Mouse (Mus musculus): ENCODE data around the gene BC005624. TPM values are rescaled to one million over a fixed set of nuclear protein-coding genes. Genes with fewer than 3 reads are reported as not detected.

BC005624 gene
- polyA plus RNA-seq, 1 experiment from 2014 or later, result 93.2 TPM

- no peak for ATAC-seq (ENCODE audit: low FRiP score)
- no peak overlapping the region for H3K4me2 ChIP-seq
- H3K4me3 ChIP-seq (replicated peaks), result no peak overlapping the region
- H3K27me3 ChIP-seq (replicated peaks), result no peaks in the 10 kb centered on the region
- H3K9ac ChIP-seq (replicated peaks), result no peak overlapping the region
- 71% methylated on average over 5 of the region's 5 CpGs for WGBS
- no peak overlapping the region for H3K27ac ChIP-seq (replicated peaks)
- H3K36me3 ChIP-seq, result peaks cover 81% of the 10 kb centered on the region
- H3K4me1 ChIP-seq, result no peaks in the 10 kb centered on the region
- H3K9me3 ChIP-seq (replicated peaks), result no peaks in the 10 kb centered on the region
These were observed 24.4 kb upstream of the BC005624 start for GRCm38 (mm10) chr2:31006434-31006833.

- no peaks in the 10 kb centered on the region for H3K27me3 ChIP-seq (replicated peaks)
- WGBS, result 75% methylated on average over 2 of the region's 2 CpGs
- H3K4me3 ChIP-seq (replicated peaks), result no peak overlapping the region
- H3K27ac ChIP-seq (replicated peaks), result no peak overlapping the region
- H3K4me2 ChIP-seq, result no peak overlapping the region
- H3K36me3 ChIP-seq, result peaks cover 75% of the 10 kb centered on the region
- H3K9me3 ChIP-seq (replicated peaks), result no peaks in the 10 kb centered on the region
- H3K4me1 ChIP-seq, result no peaks in the 10 kb centered on the region
- ATAC-seq (ENCODE audit: low FRiP score), result no peak
- H3K9ac ChIP-seq (replicated peaks), result no peak overlapping the region
These were observed 23.5 kb upstream of the BC005624 start for GRCm38 (mm10) chr2:31005453-31005852.

- Histone ChIP-seq H3K9me3 (replicated peaks) (no peaks in the 10 kb centered on the region), H3K27ac (replicated peaks) (no peak overlapping the region), H3K27me3 (replicated peaks) (no peaks in the 10 kb centered on the region), H3K9ac (replicated peaks) (no peak overlapping the region), H3K4me1 (peaks cover 15% of the 10 kb centered on the region), H3K36me3 (peaks cover 63% of the 10 kb centered on the region), H3K4me3 (replicated peaks) (no peak overlapping the region), H3K4me2 (no peak overlapping the region)
- no peak for ATAC-seq (ENCODE audit: low FRiP score)
- WGBS, result 96% methylated on average over 10 of the region's 10 CpGs
These were observed 20.9 kb upstream of the BC005624 start for GRCm38 (mm10) chr2:31002857-31003256.

- Histone ChIP-seq H3K4me2 (no peak overlapping the region), H3K9ac (replicated peaks) (no peak overlapping the region), H3K36me3 (peaks cover 31% of the 10 kb centered on the region), H3K4me3 (replicated peaks) (no peak overlapping the region), H3K27ac (replicated peaks) (peak overlapping the region; percentile 41; the same call in 1 of the 2 replicates), H3K27me3 (replicated peaks) (no peaks in the 10 kb centered on the region), H3K9me3 (replicated peaks) (no peaks in the 10 kb centered on the region), H3K4me1 (peaks cover 15% of the 10 kb centered on the region)
- peak; percentile 38; the same call in 1 of the 2 replicates for ATAC-seq (ENCODE audit: low FRiP score)
- 41% methylated on average over 8 of the region's 8 CpGs for WGBS
These were observed 16.7 kb upstream of the BC005624 start for GRCm38 (mm10) chr2:30998443-30999260.

- Histone ChIP-seq H3K27ac (replicated peaks) (no peak overlapping the region), H3K4me2 (no peak overlapping the region), H3K36me3 (peaks cover 16% of the 10 kb centered on the region), H3K9me3 (replicated peaks) (no peaks in the 10 kb centered on the region), H3K9ac (replicated peaks) (no peak overlapping the region), H3K4me3 (replicated peaks) (no peak overlapping the region), H3K4me1 (peaks cover 15% of the 10 kb centered on the region), H3K27me3 (replicated peaks) (no peaks in the 10 kb centered on the region)
- 79% methylated on average over 11 of the region's 11 CpGs for WGBS
- ATAC-seq (ENCODE audit: low FRiP score), result no peak
These were observed 13.5 kb upstream of the BC005624 start for GRCm38 (mm10) chr2:30995432-30995996.

- Histone ChIP-seq H3K9ac (replicated peaks) (no peak overlapping the region), H3K4me3 (replicated peaks) (no peak overlapping the region), H3K9me3 (replicated peaks) (no peaks in the 10 kb centered on the region), H3K4me2 (no peak overlapping the region), H3K27ac (replicated peaks) (no peak overlapping the region), H3K4me1 (peaks cover 15% of the 10 kb centered on the region), H3K27me3 (replicated peaks) (no peaks in the 10 kb centered on the region), H3K36me3 (peaks cover 11% of the 10 kb centered on the region)
- no peak for ATAC-seq (ENCODE audit: low FRiP score)
- WGBS, result 88% methylated on average over 4 of the region's 4 CpGs
These were observed 12.9 kb upstream of the BC005624 start for GRCm38 (mm10) chr2:30994853-30995252.

GRCm38 (mm10) chr2:30990221-30990620, 8.2 kb upstream of the BC005624 start:
- WGBS, result 89% methylated on average over 9 of the region's 9 CpGs
- peaks cover 4% of the 10 kb centered on the region for H3K4me1 ChIP-seq
- H3K4me2 ChIP-seq, result no peak overlapping the region

GRCm38 (mm10) chr2:30985111-30986020, 3.4 kb upstream of the BC005624 start:
- H3K27ac ChIP-seq (replicated peaks), result no peak overlapping the region
- no peak overlapping the region; the same call in 1 of the 2 replicates for H3K4me2 ChIP-seq
- no peak for ATAC-seq (ENCODE audit: low FRiP score)
- peaks cover 31% of the 10 kb centered on the region for H3K4me1 ChIP-seq
- H3K9me3 ChIP-seq (replicated peaks), result no peaks in the 10 kb centered on the region
- H3K9ac ChIP-seq (replicated peaks), result no peak overlapping the region
- 29% methylated on average over 17 of the region's 17 CpGs for WGBS
- 0 out of 2 replicates have a peak, but pooled peaks cover under 1% of the 10 kb centered on the region for H3K36me3 ChIP-seq
- no peaks in the 10 kb centered on the region for H3K27me3 ChIP-seq (replicated peaks)
- no peak overlapping the region for H3K4me3 ChIP-seq (replicated peaks)

More at GRCm38 (mm10) chr2:30990221-30990620, 8.2 kb upstream of the BC005624 start:
- no peak for ATAC-seq (ENCODE audit: low FRiP score)
- H3K27ac ChIP-seq (replicated peaks), result no peak overlapping the region
- H3K4me3 ChIP-seq (replicated peaks), result no peak overlapping the region
- no peaks in the 10 kb centered on the region for H3K9me3 ChIP-seq (replicated peaks)
- H3K9ac ChIP-seq (replicated peaks), result no peak overlapping the region
- H3K36me3 ChIP-seq, result peaks cover 9% of the 10 kb centered on the region; the same call in 1 of the 2 replicates
- H3K27me3 ChIP-seq (replicated peaks), result no peaks in the 10 kb centered on the region

- Histone ChIP-seq H3K27me3 (replicated peaks) (no peaks in the 10 kb centered on the region), H3K27ac (replicated peaks) (peak overlapping the region; percentile 87; the same call in 1 of the 2 replicates), H3K36me3 (peaks cover 15% of the 10 kb centered on the region), H3K9ac (replicated peaks) (peak overlapping the region; percentile 82), H3K4me3 (replicated peaks) (peak overlapping the region; percentile 89), H3K4me2 (peak overlapping the region; percentile 87), H3K4me1 (peaks cover 31% of the 10 kb centered on the region), H3K9me3 (replicated peaks) (no peaks in the 10 kb centered on the region)
- WGBS, result 48% methylated on average over 7 of the region's 7 CpGs
- no peak for ATAC-seq (ENCODE audit: low FRiP score)
These were observed 1.0 kb upstream of the BC005624 start for GRCm38 (mm10) chr2:30983024-30983423.

- Histone ChIP-seq H3K27ac (replicated peaks) (peak within 1 kb of the TSS; percentile 79), H3K4me3 (replicated peaks) (peak within 1 kb of the TSS; percentile 59), H3K36me3 (peaks cover 43% of the 10 kb centered on the region), H3K9ac (replicated peaks) (peak within 1 kb of the TSS; percentile 67), H3K27me3 (replicated peaks) (no peaks in the 10 kb centered on the region), H3K4me2 (peak within 1 kb of the TSS; percentile 77), H3K9me3 (replicated peaks) (no peaks in the 10 kb centered on the region), H3K4me1 (peaks cover 29% of the 10 kb centered on the region)
- 2% methylated on average over 59 of the region's 59 CpGs for WGBS
- peak; percentile 94 for ATAC-seq (ENCODE audit: low FRiP score)
These were observed 14.4 kb downstream of the BC005624 start, which contains the start of gene Tor1a for GRCm38 (mm10) chr2:30967352-30968327. Tor1a (minus strand) TSS chr2:30967933.
